ENCODE assay signal across 15 mouse cellular contexts in the genomic region with DNA sequence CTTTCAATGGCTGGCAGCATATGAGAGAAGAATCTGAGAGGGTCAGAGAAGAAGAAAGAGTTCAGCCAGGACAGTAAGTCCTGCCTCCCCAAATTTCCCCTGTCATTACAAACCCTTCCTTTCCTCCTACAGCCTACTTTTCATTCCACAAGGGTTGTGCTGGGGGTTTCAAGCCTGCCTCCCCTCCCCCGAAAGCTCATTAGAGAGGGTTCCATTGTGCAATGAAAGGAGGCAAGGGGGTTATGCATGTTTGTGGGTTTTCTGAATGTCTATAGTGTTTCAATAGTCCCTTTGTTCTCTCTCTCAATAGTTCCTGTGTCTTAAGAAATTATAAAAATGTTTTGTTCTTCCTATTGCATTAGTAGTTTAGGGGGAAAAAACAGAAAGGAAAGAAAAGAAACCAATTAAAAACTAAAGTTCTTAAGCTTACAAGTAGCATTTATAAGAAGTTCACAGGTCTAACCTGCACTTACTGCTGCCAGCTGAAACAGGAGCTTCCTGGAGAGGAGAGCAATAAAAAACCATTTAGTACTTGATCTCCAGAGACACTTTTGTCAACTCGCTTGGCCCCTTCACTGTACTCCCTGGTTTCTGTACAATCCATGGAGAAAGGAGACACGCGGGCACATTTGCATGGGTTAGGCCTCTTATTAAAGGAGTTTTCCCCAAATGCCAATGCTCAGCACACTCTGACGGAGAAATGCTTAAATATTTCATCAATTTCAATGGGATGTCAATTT.
DNase-seq lines count a peak whose midpoint lies in the region; ATAC-seq and TF ChIP-seq lines count a peak whose summit lies in the region.
"Had no signal": no experiment of that assay in that cellular context is flagged by ENCODE, and none has a peak within 500 bp of the region (broad histone marks: within the 10 kb centered on the region; RNA-seq: fewer than 3 reads in every experiment).

No protein-coding gene starts in this region.

- H3K4me1 ChIP-seq in embryonic facial prominence, embryonic 10.5 days, result peaks cover 13% of the 10 kb centered on the region; the same call in 1 of the 2 replicates
- H3K4me1 ChIP-seq in hindbrain, embryonic 16.5 days (ENCODE audit: control insufficient read depth, insufficient read depth, low read depth, low read length), result peaks cover 3% of the 10 kb centered on the region; the same call in 1 of the 2 replicates
- H3K4me1 ChIP-seq in kidney, embryonic 16.5 days (ENCODE audit: insufficient read depth, low read length), result no peaks in the 10 kb centered on the region
- H3K4me1 ChIP-seq: heart, embryonic 13.5 days; lung, embryonic 15.5 days had no signal

- no peaks in the 10 kb centered on the region for H3K27me3 ChIP-seq in embryonic facial prominence, embryonic 10.5 days (replicated peaks; ENCODE audit: low read depth, poor library complexity, severe bottlenecking)
- no peaks in the 10 kb centered on the region for H3K27me3 ChIP-seq in hindbrain, embryonic 16.5 days (replicated peaks; ENCODE audit: control insufficient read depth, insufficient read depth, low read length)
- no peaks in the 10 kb centered on the region for H3K27me3 ChIP-seq in kidney, embryonic 16.5 days (ENCODE audit: insufficient read depth, low read length)
- H3K27me3 ChIP-seq: heart, embryonic 13.5 days; lung, embryonic 15.5 days; Patski had no signal

- DNase-seq in left cerebral cortex, adult 2 months (ENCODE audit: extremely low spot score in 1 of 2, low spot score in 2 of 2), result no peak
- no peak for DNase-seq in left cerebral cortex, adult 8-10 months (ENCODE audit: low spot score in 2 of 2)
- peak; percentile 18 for DNase-seq in embryonic facial prominence, embryonic 10.5 days (ENCODE audit: low spot score)
- DNase-seq in retina, embryonic 14.5 days (ENCODE audit: low spot score), result peak; percentile 61
- no peak for DNase-seq in testis, postnatal 10 days (ENCODE audit: low spot score)
- DNase-seq: adrenal gland, adult 8-10 months; cerebellum, adult 9-11 months; kidney, postnatal 4 days; left cerebral cortex, postnatal 4 days had no signal

- peak overlapping the region; percentile 5; the same call in 1 of the 2 replicates for H3K27ac ChIP-seq in left cerebral cortex, adult 2 months
- H3K27ac ChIP-seq in embryonic facial prominence, embryonic 10.5 days (replicated peaks), result no peak overlapping the region
- H3K27ac ChIP-seq in hindbrain, embryonic 16.5 days (ENCODE audit: low read depth, low read length), result no peak overlapping the region
- no peak overlapping the region for H3K27ac ChIP-seq in kidney, embryonic 16.5 days (ENCODE audit: low read length)
- H3K27ac ChIP-seq: heart, embryonic 13.5 days; lung, embryonic 15.5 days had no signal

- ATAC-seq in hindbrain, embryonic 16.5 days, result peak; percentile 63; the same call in 1 of the 2 replicates
- no peak for ATAC-seq in kidney, embryonic 16.5 days (ENCODE audit: low FRiP score, low TSS enrichment)
- no peak for ATAC-seq in megakaryocyte, adult 5-6 weeks (ENCODE audit: poor library complexity, severe bottlenecking)
- ATAC-seq: Patski had no signal

- H3K36me3 ChIP-seq in embryonic facial prominence, embryonic 10.5 days (replicated peaks), result no peaks in the 10 kb centered on the region
- H3K36me3 ChIP-seq in hindbrain, embryonic 16.5 days (ENCODE audit: control insufficient read depth, insufficient read depth, low read length), result no peaks in the 10 kb centered on the region
- no peaks in the 10 kb centered on the region for H3K36me3 ChIP-seq in kidney, embryonic 16.5 days (ENCODE audit: insufficient read depth, low read length)
- H3K36me3 ChIP-seq: heart, embryonic 13.5 days; lung, embryonic 15.5 days had no signal

- H3K4me3 ChIP-seq in left cerebral cortex, adult 2 months, result no peak overlapping the region
- H3K4me3 ChIP-seq in embryonic facial prominence, embryonic 10.5 days, result no peak overlapping the region
- no peak overlapping the region for H3K4me3 ChIP-seq in hindbrain, embryonic 16.5 days (ENCODE audit: low read length)
- no peak overlapping the region for H3K4me3 ChIP-seq in kidney, embryonic 16.5 days (ENCODE audit: low read length)
- H3K4me3 ChIP-seq: heart, embryonic 13.5 days; lung, embryonic 15.5 days had no signal

- intact Hi-C loops in left cerebral cortex, adult 2 months (cut with DNase I), result no loop called here

- WGBS in embryonic facial prominence, embryonic 10.5 days, result 51% methylated on average over 5 of the region's 5 CpGs
- 21% methylated on average over 5 of the region's 5 CpGs for WGBS in hindbrain, embryonic 16.5 days
- WGBS in kidney, embryonic 16.5 days, result 74% methylated on average over 5 of the region's 5 CpGs

- H3K9me3 ChIP-seq in embryonic facial prominence, embryonic 10.5 days, result no peaks in the 10 kb centered on the region
- no peaks in the 10 kb centered on the region for H3K9me3 ChIP-seq in hindbrain, embryonic 16.5 days (ENCODE audit: control insufficient read depth, low read length)
- H3K9me3 ChIP-seq in kidney, embryonic 16.5 days (ENCODE audit: low read length), result no peaks in the 10 kb centered on the region
- H3K9me3 ChIP-seq: heart, embryonic 13.5 days; lung, embryonic 15.5 days had no signal

- no peak overlapping the region for H3K4me2 ChIP-seq in hindbrain, embryonic 16.5 days (ENCODE audit: low read length)
- no peak overlapping the region for H3K4me2 ChIP-seq in kidney, embryonic 16.5 days (replicated peaks; ENCODE audit: low read depth, low read length)
- H3K4me2 ChIP-seq: heart, embryonic 13.5 days; lung, embryonic 15.5 days had no signal

- no peak for TF ChIP-seq CTCF in left cerebral cortex, adult 2 months (IDR thresholded peaks at IDR 0.05)

- H3K9ac ChIP-seq in hindbrain, embryonic 16.5 days (ENCODE audit: low read depth, low read length), result no peak overlapping the region
- H3K9ac ChIP-seq in kidney, embryonic 16.5 days (replicated peaks; ENCODE audit: low read length), result no peak overlapping the region
- H3K9ac ChIP-seq: heart, embryonic 13.5 days; lung, embryonic 15.5 days had no signal

Comparison
In these comparisons a context has a peak if more than half of its experiments do, and no peak if none do; other contexts are left out.
1. DNase-seq: peak in embryonic facial prominence, embryonic 10.5 days (single experiment) and retina, embryonic 14.5 days (single experiment); none in left cerebral cortex, adult 2 months (0 of 2), left cerebral cortex, adult 8-10 months (0 of 2) and testis, postnatal 10 days (single experiment).